Mouse (Mus musculus) limb, embryonic 13.5 days (tissue): ENCODE data around the gene Itpr1. TPM values are rescaled to one million over a fixed set of nuclear protein-coding genes. Genes with fewer than 3 reads are reported as not detected.

Source experiments
- ATAC-seq: fragments of 200-750 bp; cut with Nextera tagmentation; 2 replicates; pipeline ENCODE4 v1.8.0; 2017; ENCODE audit warnings: low read depth, moderate number of reproducible peaks, moderate TSS enrichment; ENCODE audit not compliant: low FRiP score
- H3K27ac ChIP-seq: fragments of 300-500 bp; sonication (generic); 2 replicates; pipeline ENCODE4 v1.5.1; 2015; ENCODE audit warnings: inconsistent platforms, mild to moderate bottlenecking, moderate library complexity
- H3K27me3 ChIP-seq: fragments of 300-500 bp; sonication (generic); 2 replicates; pipeline ENCODE4 v1.6.1; 2015; ENCODE audit warnings: mild to moderate bottlenecking, inconsistent platforms
- H3K36me3 ChIP-seq: fragments of 300-500 bp; sonication (generic); 2 replicates; pipeline ENCODE4 v1.6.1; 2015; ENCODE audit warnings: inconsistent platforms, mild to moderate bottlenecking, moderate library complexity
- H3K4me1 ChIP-seq: fragments of 300-500 bp; sonication (generic); 2 replicates; pipeline ENCODE4 v1.6.1; 2015; ENCODE audit warnings: inconsistent platforms
- H3K4me2 ChIP-seq: fragments of 300-500 bp; sonication (generic); replicated peaks from 2 replicates; pipeline ENCODE4 v1.6.1; 2015; ENCODE audit warnings: inconsistent platforms, mild to moderate bottlenecking, moderate library complexity
- H3K4me3 ChIP-seq: fragments of 300-500 bp; sonication (generic); 2 replicates; pipeline ENCODE4 v1.5.1; 2015; ENCODE audit warnings: moderate library complexity, mild to moderate bottlenecking, inconsistent platforms
- H3K9ac ChIP-seq: fragments of 300-500 bp; sonication (generic); 2 replicates; pipeline ENCODE4 v1.6.1; 2015; ENCODE audit warnings: mild to moderate bottlenecking, inconsistent platforms
- H3K9me3 ChIP-seq: fragments of 300-500 bp; sonication (generic); 2 replicates; pipeline ENCODE4 v1.6.1; 2016; ENCODE audit warnings: inconsistent platforms
- whole genome bisulfite sequencing: fragments of 180-500 bp; shearing (Covaris S2); methylation state at CpG from one replicate; pipeline ENCODE4 v1.1.7; 2015; 5-methylcytosine and 5-hydroxymethylcytosine counted together
- polyA plus RNA-seq: library from polyadenylated mRNA; unstranded; fragments of >200 nt; fragmentation: Nextera tagmentation; extraction: Ambion mirVana; gene quantifications from 2 replicates; pipeline ENCODE4 v1.2.1, GENCODE M21; 2015

The Itpr1 gene
- polyA plus RNA-seq, 1 experiment from 2014 or later: 10.8 TPM

DNA sequence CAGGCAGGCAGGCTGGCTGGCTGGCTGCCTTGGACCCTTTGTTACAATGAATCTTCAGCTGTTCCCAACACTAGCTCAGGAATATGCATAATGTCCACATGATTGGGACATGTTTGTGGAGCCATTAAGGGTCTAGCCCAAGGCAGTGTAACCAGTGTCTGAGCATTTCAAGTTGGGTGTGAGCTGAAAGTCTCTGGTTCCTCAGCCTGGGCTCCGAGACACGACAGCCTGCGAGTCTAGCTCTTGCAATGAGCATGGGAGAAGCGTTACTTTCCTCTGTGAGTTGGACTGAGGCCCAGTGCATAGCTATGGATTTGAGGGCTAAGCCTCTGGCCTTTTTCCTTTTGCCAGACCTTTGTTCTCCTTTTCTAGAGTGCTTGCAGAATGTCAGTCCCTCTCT is 35.6 kb downstream of the Itpr1 start:
- H3K4me3 ChIP-seq: no peak overlapping the region
- peak; percentile 74; the same call in 1 of the 2 replicates for ATAC-seq

DNA sequence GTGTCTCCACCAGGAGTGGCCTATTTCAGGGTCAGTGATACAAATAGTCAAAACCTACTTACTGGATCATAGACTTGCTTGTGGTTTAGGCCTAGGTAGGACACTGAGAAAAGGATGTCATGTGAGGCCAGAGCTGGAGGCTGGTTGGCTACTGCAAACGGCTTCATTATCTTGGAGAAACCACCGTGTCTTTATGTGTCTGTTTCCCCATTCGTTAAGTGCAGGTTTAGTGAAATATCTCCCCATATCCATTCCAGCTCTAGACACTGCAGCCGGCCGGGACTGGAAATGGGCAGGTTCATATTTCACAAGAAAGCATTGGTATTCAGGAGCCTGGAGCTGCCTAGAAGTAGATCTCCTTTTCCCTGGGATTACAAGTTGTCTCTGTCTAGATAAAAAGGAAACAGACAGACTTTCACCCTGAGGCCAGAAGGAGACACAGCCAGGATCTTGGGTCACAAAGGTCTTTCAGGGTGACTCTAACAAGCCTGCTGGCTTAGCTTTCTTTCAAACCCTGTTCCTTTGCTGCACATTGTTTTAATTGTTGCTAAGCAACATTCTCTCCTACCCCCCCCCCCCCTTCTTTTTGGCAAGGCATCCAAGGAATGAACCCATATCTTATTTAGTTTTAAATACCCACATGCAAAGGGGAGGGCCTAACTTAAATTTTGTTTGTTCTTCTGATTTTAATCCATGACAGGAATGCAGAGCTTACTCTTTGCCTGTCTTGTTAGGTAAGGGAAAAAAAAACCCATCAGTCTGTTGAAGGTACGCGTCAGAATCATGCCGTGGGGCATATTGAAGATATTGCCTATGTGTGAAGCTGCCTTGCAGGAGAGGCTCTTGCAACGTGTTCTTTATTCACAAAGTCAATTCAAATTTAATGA is 36.4 kb downstream of the Itpr1 start:
- H3K36me3 ChIP-seq: no peaks in the 10 kb centered on the region
- 31% methylated on average over 9 of the region's 9 CpGs for WGBS
- peak; percentile 78 for ATAC-seq

More for the DNA sequence above, 35.6 kb downstream of the Itpr1 start:
- Histone ChIP-seq H3K4me2 (no peak overlapping the region; the same call in 1 of the 2 replicates), H3K9ac (0 out of 2 replicates have a peak overlapping the region, but pooled peaks have one; percentile 19), H3K36me3 (no peaks in the 10 kb centered on the region), H3K9me3 (no peaks in the 10 kb centered on the region), H3K27me3 (no peaks in the 10 kb centered on the region), H3K4me1 (peaks cover 25% of the 10 kb centered on the region), H3K27ac (peak overlapping the region; percentile 73)
- 30% methylated on average over 4 of the region's 4 CpGs for WGBS

GRCm38 (mm10) chr6:108249918-108250225 is 37.0 kb downstream of the Itpr1 start:
- no peaks in the 10 kb centered on the region for H3K36me3 ChIP-seq
- H3K9ac ChIP-seq: no peak overlapping the region
- no peak overlapping the region for H3K4me2 ChIP-seq
- whole genome bisulfite sequencing: 74% methylated on average over 3 of the region's 3 CpGs
- no peak overlapping the region for H3K4me3 ChIP-seq
- ATAC-seq: no peak
- no peaks in the 10 kb centered on the region for H3K9me3 ChIP-seq
- H3K27ac ChIP-seq: no peak overlapping the region
- H3K4me1 ChIP-seq: peaks cover 32% of the 10 kb centered on the region
- no peaks in the 10 kb centered on the region for H3K27me3 ChIP-seq

More for the DNA sequence above, 36.4 kb downstream of the Itpr1 start:
- Histone ChIP-seq H3K9me3 (no peaks in the 10 kb centered on the region), H3K4me2 (peak overlapping the region; percentile 4; the same call in 1 of the 2 replicates), H3K9ac (no peak overlapping the region), H3K27me3 (no peaks in the 10 kb centered on the region), H3K4me3 (no peak overlapping the region), H3K27ac (peak overlapping the region; percentile 73), H3K4me1 (peaks cover 27% of the 10 kb centered on the region)

DNA sequence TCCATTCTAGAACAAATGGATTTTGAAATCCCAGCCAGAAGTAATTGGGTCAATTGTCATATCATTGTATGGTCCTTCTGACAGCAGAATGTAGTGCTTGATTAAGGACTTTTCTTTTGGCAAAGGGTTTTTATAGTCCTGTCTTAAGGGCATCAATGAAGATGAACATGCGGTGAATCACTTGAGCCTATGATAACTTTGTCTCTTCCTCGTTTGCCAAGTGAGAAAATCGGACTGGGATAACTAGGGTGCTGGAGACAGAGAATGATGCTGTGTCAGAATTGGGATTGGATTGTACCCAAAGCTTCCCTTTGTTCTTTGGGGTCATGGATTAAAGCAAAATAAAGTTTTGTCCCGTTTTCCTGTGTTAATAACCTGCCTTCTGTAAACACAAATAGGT is 37.5 kb downstream of the Itpr1 start:
- Histone ChIP-seq H3K9ac (no peak overlapping the region), H3K9me3 (no peaks in the 10 kb centered on the region), H3K27me3 (no peaks in the 10 kb centered on the region), H3K36me3 (no peaks in the 10 kb centered on the region), H3K4me1 (peaks cover 32% of the 10 kb centered on the region), H3K27ac (no peak overlapping the region), H3K4me2 (no peak overlapping the region), H3K4me3 (no peak overlapping the region)
- ATAC-seq: no peak
- WGBS: 85% methylated on average over 4 of the region's 4 CpGs

DNA sequence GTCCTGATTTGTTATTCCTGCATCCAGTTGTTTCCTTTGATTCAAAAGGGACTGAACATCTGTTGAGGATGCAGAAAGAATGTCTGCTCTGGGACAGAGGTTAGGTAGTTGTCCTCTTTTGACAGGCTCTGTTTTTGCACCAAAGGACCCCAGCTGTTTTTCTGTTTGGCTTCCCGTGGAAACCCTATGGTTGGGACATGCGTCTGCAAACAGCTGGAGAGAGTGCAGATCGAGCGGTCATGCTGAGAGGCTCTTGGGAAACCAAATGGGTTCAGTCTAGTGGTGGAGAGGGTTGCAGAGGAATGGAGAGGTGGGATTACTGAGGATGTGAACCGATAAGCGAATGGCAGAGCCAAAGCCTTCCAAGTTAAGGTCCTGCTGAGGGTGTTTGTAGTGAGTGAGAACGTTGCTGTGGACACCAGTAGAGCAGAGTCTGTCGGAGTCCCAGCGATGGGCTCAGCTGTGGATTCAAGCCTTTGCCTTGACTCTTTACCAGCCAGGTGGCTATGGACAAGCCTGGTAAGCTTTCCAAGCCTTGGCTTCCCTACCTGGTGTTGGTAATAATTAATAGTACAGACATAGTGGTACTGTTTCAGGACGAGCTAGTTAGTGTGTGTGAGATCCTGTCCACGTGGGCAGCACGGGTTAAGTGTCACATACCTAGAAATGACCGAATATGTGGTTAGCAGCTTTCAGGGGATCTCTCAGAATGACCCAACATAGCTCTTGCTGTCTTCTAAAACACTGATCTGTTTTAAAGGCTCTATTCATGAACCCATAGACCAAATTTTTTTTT is 39.9 kb downstream of the Itpr1 start:
- H3K9ac ChIP-seq: no peak overlapping the region
- no peak overlapping the region for H3K4me3 ChIP-seq
- no peak for ATAC-seq
- 72% methylated on average over 13 of the region's 13 CpGs for WGBS
- H3K27me3 ChIP-seq: no peaks in the 10 kb centered on the region
- no peaks in the 10 kb centered on the region for H3K36me3 ChIP-seq
- H3K27ac ChIP-seq: no peak overlapping the region
- H3K4me1 ChIP-seq: peaks cover 34% of the 10 kb centered on the region
- no peak overlapping the region for H3K4me2 ChIP-seq
- no peaks in the 10 kb centered on the region for H3K9me3 ChIP-seq

DNA sequence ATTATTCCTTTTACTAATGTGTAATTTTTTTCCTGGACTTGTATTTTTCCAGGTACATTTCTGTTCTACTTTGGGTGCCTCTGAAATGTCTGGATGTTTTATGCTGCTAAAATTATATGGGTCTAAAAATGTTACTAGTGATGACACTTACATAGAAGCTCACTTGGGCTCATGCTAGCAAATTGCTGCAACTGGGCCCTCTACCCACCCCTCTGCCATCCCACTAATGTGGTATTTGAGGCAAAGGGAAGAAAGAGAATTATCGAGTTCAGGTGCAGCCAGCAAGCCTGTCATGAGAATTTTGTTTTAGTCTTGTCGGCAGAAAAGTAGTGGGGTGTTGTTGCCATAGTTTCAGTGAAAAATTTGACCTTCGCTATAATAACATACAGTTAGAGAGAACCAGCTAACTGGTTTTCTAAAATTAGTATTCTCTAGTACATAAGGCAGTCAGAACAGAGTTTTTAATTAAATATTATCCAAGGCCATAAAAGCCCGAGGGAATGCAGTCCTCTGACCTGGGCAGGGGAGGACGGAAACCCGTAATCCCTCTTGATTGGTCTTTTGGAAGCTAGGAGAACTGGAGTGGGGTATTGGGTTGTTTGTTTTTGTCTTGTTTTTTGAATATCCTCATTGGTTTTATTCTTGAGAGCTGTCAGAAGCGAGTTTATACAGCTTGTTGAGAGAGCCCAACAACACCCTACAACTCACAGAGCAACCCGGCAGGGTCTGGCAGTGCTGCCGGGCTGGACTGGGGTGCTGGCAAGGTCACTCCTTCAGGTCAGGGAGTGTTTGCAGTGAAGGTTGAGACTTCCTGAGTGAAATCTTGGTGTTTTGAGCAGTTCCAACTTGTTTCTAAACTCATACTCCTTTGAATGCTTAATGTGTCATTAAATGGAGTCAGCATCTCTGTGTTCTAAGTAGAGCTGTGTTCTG is 41.5 kb downstream of the Itpr1 start:
- Histone ChIP-seq H3K36me3 (no peaks in the 10 kb centered on the region), H3K4me2 (no peak overlapping the region), H3K4me1 (peaks cover 19% of the 10 kb centered on the region), H3K4me3 (no peak overlapping the region), H3K9ac (no peak overlapping the region), H3K9me3 (no peaks in the 10 kb centered on the region), H3K27ac (no peak overlapping the region), H3K27me3 (no peaks in the 10 kb centered on the region)
- 52% methylated on average over 9 of the region's 9 CpGs for WGBS
- no peak for ATAC-seq

DNA sequence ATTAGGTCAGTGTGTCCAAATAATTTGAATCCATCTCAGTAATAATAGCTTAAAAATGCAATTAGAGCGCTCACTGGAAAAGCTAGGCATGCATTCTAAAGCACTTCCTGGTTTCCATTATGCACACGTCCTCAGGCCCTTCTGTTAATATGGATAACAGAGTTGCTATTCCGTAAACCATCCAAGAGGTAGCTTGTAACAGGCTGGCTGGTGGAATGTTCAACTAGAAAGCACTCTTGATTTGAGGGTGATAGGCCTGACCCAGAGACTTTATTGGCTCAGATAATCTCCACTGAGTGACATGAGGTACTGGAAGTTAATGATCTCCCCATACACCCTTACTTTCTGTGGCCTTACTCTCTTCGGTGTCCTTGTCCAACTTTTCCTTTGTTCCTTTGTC is 43.0 kb downstream of the Itpr1 start:
- peaks cover 21% of the 10 kb centered on the region for H3K4me1 ChIP-seq
- ATAC-seq: no peak

GRCm38 (mm10) chr6:108257225-108257624 is 44.3 kb downstream of the Itpr1 start:
- Histone ChIP-seq H3K36me3 (no peaks in the 10 kb centered on the region), H3K4me3 (no peak overlapping the region), H3K9ac (no peak overlapping the region), H3K4me2 (no peak overlapping the region), H3K27me3 (no peaks in the 10 kb centered on the region), H3K4me1 (peaks cover 21% of the 10 kb centered on the region), H3K9me3 (no peaks in the 10 kb centered on the region), H3K27ac (no peak overlapping the region)
- WGBS: 91% methylated on average over 3 of the region's 3 CpGs
- ATAC-seq: no peak

More for the DNA sequence above, 43.0 kb downstream of the Itpr1 start:
- Histone ChIP-seq H3K4me3 (no peak overlapping the region), H3K9ac (no peak overlapping the region), H3K27me3 (no peaks in the 10 kb centered on the region), H3K9me3 (no peaks in the 10 kb centered on the region), H3K27ac (no peak overlapping the region), H3K36me3 (no peaks in the 10 kb centered on the region), H3K4me2 (no peak overlapping the region)
- 49% methylated on average over 4 of the region's 4 CpGs for WGBS

GRCm38 (mm10) chr6:108258631-108259030 is 45.7 kb downstream of the Itpr1 start:
- no peaks in the 10 kb centered on the region for H3K9me3 ChIP-seq
- peaks cover 21% of the 10 kb centered on the region for H3K4me1 ChIP-seq
- no peaks in the 10 kb centered on the region for H3K36me3 ChIP-seq
- H3K27me3 ChIP-seq: no peaks in the 10 kb centered on the region
- WGBS: 72% methylated on average over 2 of the region's 2 CpGs
- ATAC-seq: no peak
- H3K4me3 ChIP-seq: no peak overlapping the region
- no peak overlapping the region for H3K9ac ChIP-seq
- no peak overlapping the region for H3K27ac ChIP-seq
- H3K4me2 ChIP-seq: no peak overlapping the region

- H3K4me1 ChIP-seq: peaks cover 15% of the 10 kb centered on the region
- H3K36me3 ChIP-seq: no peaks in the 10 kb centered on the region
- no peak overlapping the region for H3K27ac ChIP-seq
- H3K9ac ChIP-seq: no peak overlapping the region
- no peak overlapping the region for H3K4me3 ChIP-seq
- ATAC-seq: no peak
- no peaks in the 10 kb centered on the region for H3K27me3 ChIP-seq
- H3K4me2 ChIP-seq: no peak overlapping the region
- no peaks in the 10 kb centered on the region for H3K9me3 ChIP-seq
- 30% methylated on average over 2 of the region's 2 CpGs for WGBS
Observed at GRCm38 (mm10) chr6:108259671-108260070, 46.8 kb downstream of the Itpr1 start.

DNA sequence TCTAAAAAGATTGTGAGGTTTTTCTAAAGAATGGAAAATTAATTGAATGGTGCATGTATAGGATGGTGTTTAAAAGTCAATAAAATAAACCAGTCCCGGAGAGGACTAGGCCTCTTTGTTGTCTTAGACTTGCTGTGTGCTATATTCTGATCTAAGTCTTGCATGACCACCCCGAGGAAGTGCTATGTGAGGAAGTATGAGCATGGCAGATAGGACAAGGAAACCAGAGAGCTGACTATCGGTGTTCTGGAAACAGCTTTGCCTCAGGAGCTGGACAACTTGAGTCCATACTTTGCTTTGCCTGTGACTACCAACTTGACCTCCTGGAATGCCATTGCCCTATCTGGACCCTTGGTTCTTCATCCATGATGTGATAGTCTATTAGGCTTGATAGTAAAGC is 48.6 kb downstream of the Itpr1 start:
- Histone ChIP-seq H3K4me3 (no peak overlapping the region), H3K27me3 (no peaks in the 10 kb centered on the region), H3K36me3 (no peaks in the 10 kb centered on the region), H3K9me3 (no peaks in the 10 kb centered on the region), H3K4me1 (peaks cover 10% of the 10 kb centered on the region), H3K4me2 (no peak overlapping the region), H3K27ac (no peak overlapping the region), H3K9ac (no peak overlapping the region)
- 85% methylated on average over 3 of the region's 3 CpGs for WGBS
- ATAC-seq: no peak
